Mouse (Mus musculus) heart, embryonic 16.5 days (tissue): ENCODE measurements around the gene Ccdc60. TPM values are rescaled to one million over a fixed set of nuclear protein-coding genes. Genes with fewer than 3 reads are reported as not detected.

ENCODE experiments used
- ATAC-seq: fragments of 200-750 bp; cut with Nextera tagmentation; replicated peaks from 2 replicates; pipeline ENCODE4 v1.8.0; 2017; ENCODE audit warnings: moderate number of reproducible peaks; ENCODE audit not compliant: insufficient read depth, low FRiP score; ENCODE audit errors: extremely low read depth
- H3K27ac ChIP-seq: fragments of 300-500 bp; sonication (generic); 2 replicates; pipeline ENCODE4 v1.5.1; 2014; ENCODE audit warnings: mild to moderate bottlenecking, low read length, control low read depth, moderate library complexity
- H3K27me3 ChIP-seq: fragments of 300-500 bp; sonication (generic); 2 replicates; pipeline ENCODE4 v1.6.1; 2014; ENCODE audit warnings: low read length, mixed read lengths; ENCODE audit not compliant: control insufficient read depth, insufficient read depth
- H3K36me3 ChIP-seq: fragments of 300-500 bp; sonication (generic); 2 replicates; pipeline ENCODE4 v1.6.1; 2014; ENCODE audit not compliant: control insufficient read depth, insufficient read depth
- H3K4me1 ChIP-seq: fragments of 300-500 bp; sonication (generic); 2 replicates; pipeline ENCODE4 v1.6.1; 2014; ENCODE audit warnings: low read length, mixed read lengths; ENCODE audit not compliant: control insufficient read depth, insufficient read depth
- H3K4me2 ChIP-seq: fragments of 300-500 bp; sonication (generic); 2 replicates; pipeline ENCODE4 v1.6.1; 2014; ENCODE audit warnings: low read depth, mild to moderate bottlenecking, control low read depth, low read length
- H3K4me3 ChIP-seq: fragments of 300-500 bp; sonication (generic); 2 replicates; pipeline ENCODE4 v1.5.1; 2014; ENCODE audit warnings: mild to moderate bottlenecking, control low read depth, low read length
- H3K9ac ChIP-seq: fragments of 300-500 bp; sonication (generic); 2 replicates; pipeline ENCODE4 v1.6.1; 2014; ENCODE audit warnings: low read length, control low read depth
- H3K9me3 ChIP-seq: fragments of 300-500 bp; sonication (generic); replicated peaks from 2 replicates; pipeline ENCODE4 v1.6.1; 2016; ENCODE audit warnings: low read length; ENCODE audit not compliant: control insufficient read depth
- WGBS: fragments of 180-500 bp; shearing (Covaris S2); extraction: QIAGEN DNeasy Blood & Tissue Kit; methylation state at CpG from one replicate; pipeline ENCODE4 v1.1.7; 2014; 5-methylcytosine and 5-hydroxymethylcytosine counted together
- polyA plus RNA-seq: library from polyadenylated mRNA; unstranded; fragments of >200 nt; fragmentation: Nextera tagmentation; extraction: Ambion mirVana; gene quantifications from 2 replicates; pipeline ENCODE4 v1.2.1, GENCODE M21; 2015

Gene Ccdc60
- polyA plus RNA-seq, 1 experiment from 2014 or later = 0.35 TPM

DNA sequence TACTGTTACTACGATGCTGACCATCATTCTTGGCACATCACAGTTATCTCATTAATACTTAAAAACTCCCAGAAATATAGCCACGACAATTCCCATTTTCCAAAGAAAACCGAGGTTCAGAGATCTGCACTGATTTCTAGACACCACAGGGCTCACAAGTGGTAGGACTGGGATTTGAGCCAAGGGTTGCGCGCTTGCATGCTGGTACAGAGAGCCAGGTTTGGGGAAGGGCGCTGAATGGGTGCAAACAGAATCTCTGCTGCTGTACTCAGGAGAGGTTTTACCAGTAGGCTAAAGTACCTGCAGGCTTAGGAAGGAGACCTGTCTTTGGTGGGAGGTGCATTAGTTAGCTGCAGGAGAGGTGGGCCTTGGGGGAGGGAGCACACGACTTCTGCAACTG, 207.2 kb downstream of the Ccdc60 start:
- Histone ChIP-seq H3K9ac (no peak overlapping the region), H3K4me1 (no peaks in the 10 kb centered on the region), H3K4me2 (no peak overlapping the region), H3K4me3 (no peak overlapping the region), H3K9me3 (no peaks in the 10 kb centered on the region), H3K27ac (no peak overlapping the region), H3K27me3 (peaks cover 26% of the 10 kb centered on the region), H3K36me3 (no peaks in the 10 kb centered on the region)
- no peak for ATAC-seq
- WGBS = 70% methylated on average over 7 of the region's 7 CpGs

DNA sequence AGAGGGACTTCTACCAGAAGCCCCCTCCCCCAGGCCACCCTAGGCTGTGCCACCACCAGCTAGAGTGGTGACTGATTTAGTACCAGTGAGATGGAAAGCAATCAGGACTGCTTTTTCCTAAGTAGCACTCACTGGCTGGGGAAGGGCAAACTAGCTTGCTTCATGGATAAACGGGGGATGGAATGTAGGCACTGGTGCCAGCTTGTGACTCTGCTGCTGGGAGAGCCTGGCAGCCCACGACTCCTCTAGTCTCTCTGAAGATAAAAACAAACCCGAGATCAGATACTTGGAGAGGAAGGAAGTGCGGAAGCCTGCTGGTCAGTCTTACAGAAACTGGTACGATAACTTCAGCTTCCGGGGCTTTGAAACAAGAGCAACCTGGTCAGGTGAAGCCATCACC, 208.0 kb downstream of the Ccdc60 start:
- H3K36me3 ChIP-seq = no peaks in the 10 kb centered on the region
- no peaks in the 10 kb centered on the region for H3K9me3 ChIP-seq
- H3K27ac ChIP-seq = no peak overlapping the region
- WGBS = 42% methylated on average over 6 of the region's 6 CpGs
- peaks cover 26% of the 10 kb centered on the region for H3K27me3 ChIP-seq
- no peaks in the 10 kb centered on the region for H3K4me1 ChIP-seq
- no peak overlapping the region for H3K4me3 ChIP-seq
- no peak for ATAC-seq
- no peak overlapping the region for H3K9ac ChIP-seq
- no peak overlapping the region for H3K4me2 ChIP-seq

Other genes with a start within 250 kb of the Ccdc60 start
- gene Tmem233, start 205.7 kb downstream of the Ccdc60 start, polyA plus RNA-seq = not detected in 2 replicates
- 31.1 and 33.8 TPM in 2 replicates for gene Hspb8, start 133.9 kb upstream of the Ccdc60 start, polyA plus RNA-seq